Mouse (Mus musculus) layer of hippocampus, adult 2 months (tissue): Measurements from ENCODE around the gene Nucb2. TPM values are rescaled to one million over a fixed set of nuclear protein-coding genes. Genes with fewer than 3 reads are reported as not detected.

Source experiments
- DNase-seq, 2 experiments: peaks; one replicate each; pipeline ENCODE4 v3.0.0; 2022; ENCODE audit warnings: low spot score in 2 of 2
- H3K27ac ChIP-seq: fragments of 200-600 bp; 2 replicates; pipeline ENCODE4 v1.8.1; 2022
- H3K4me3 ChIP-seq: fragments of 200-600 bp; 2 replicates; pipeline ENCODE4 v1.8.1; 2022; ENCODE audit warnings: mild to moderate bottlenecking
- CTCF ChIP-seq: fragments of 200-600 bp; conservative IDR thresholded peaks from 2 replicates; pipeline ENCODE4 v1.8.1; 2022; ENCODE audit warnings: antibody characterized with exemption, mild to moderate bottlenecking, moderate library complexity
- total RNA-seq, 2 experiments: library from RNA; stranded (reverse); gene quantifications; 2 replicates each; pipeline ENCODE4 v1.2.3; 2021

Gene Nucb2
- total RNA-seq, 2 experiments from 2014 or later: 22.1 to 24.5 TPM

- H3K4me3 ChIP-seq: no peak overlapping the region
- H3K27ac ChIP-seq: no peak overlapping the region
- DNase-seq: no peak
- TF ChIP-seq CTCF: no peak
These were observed 10.7 kb upstream of the Nucb2 start for GRCm38 (mm10) chr7:116493267-116494003.

GRCm38 (mm10) chr7:116494618-116495017 is 9.6 kb upstream of the Nucb2 start:
- Histone ChIP-seq H3K27ac (no peak overlapping the region), H3K4me3 (no peak overlapping the region)
- no peak for DNase-seq
- no peak for TF ChIP-seq CTCF

GRCm38 (mm10) chr7:116496760-116497159 is 7.4 kb upstream of the Nucb2 start:
- Histone ChIP-seq H3K4me3 (no peak overlapping the region), H3K27ac (no peak overlapping the region)
- DNase-seq: no peak
- no peak for TF ChIP-seq CTCF

- TF ChIP-seq CTCF: no peak
- H3K4me3 ChIP-seq: peak overlapping the region; percentile 99
- H3K27ac ChIP-seq: peak overlapping the region; percentile 95
- DNase-seq: no peak
These were observed 625 bp downstream of the Nucb2 start for GRCm38 (mm10) chr7:116504818-116505170.

GRCm38 (mm10) chr7:116514030-116514429 is 9.9 kb downstream of the Nucb2 start:
- DNase-seq: no peak
- Histone ChIP-seq H3K4me3 (no peak overlapping the region), H3K27ac (no peak overlapping the region)
- peak; percentile 71 for TF ChIP-seq CTCF

- no peak for TF ChIP-seq CTCF
- no peak overlapping the region for H3K4me3 ChIP-seq
- DNase-seq: no peak
- H3K27ac ChIP-seq: no peak overlapping the region
These were observed 10.4 kb downstream of the Nucb2 start for GRCm38 (mm10) chr7:116514546-116514945.

GRCm38 (mm10) chr7:116515059-116515458 is 10.9 kb downstream of the Nucb2 start:
- Histone ChIP-seq H3K4me3 (no peak overlapping the region), H3K27ac (no peak overlapping the region)
- no peak for TF ChIP-seq CTCF
- no peak for DNase-seq

GRCm38 (mm10) chr7:116515514-116516135 is 11.5 kb downstream of the Nucb2 start:
- DNase-seq: no peak
- H3K27ac ChIP-seq: no peak overlapping the region
- TF ChIP-seq CTCF: no peak
- H3K4me3 ChIP-seq: no peak overlapping the region

- no peak overlapping the region for H3K4me3 ChIP-seq
- no peak for DNase-seq
- no peak for TF ChIP-seq CTCF
- H3K27ac ChIP-seq: peak overlapping the region; percentile 62
These were observed 13.1 kb downstream of the Nucb2 start for GRCm38 (mm10) chr7:116517240-116517639.

- no peak for DNase-seq
- H3K27ac ChIP-seq: 0 out of 2 replicates have a peak overlapping the region, but pooled peaks have one; percentile 36
- TF ChIP-seq CTCF: no peak
- no peak overlapping the region for H3K4me3 ChIP-seq
These were observed 14.0 kb downstream of the Nucb2 start for GRCm38 (mm10) chr7:116518155-116518554.

GRCm38 (mm10) chr7:116519805-116520204 is 15.6 kb downstream of the Nucb2 start:
- TF ChIP-seq CTCF: peak; percentile 65
- Histone ChIP-seq H3K4me3 (no peak overlapping the region), H3K27ac (no peak overlapping the region)
- no peak for DNase-seq

- DNase-seq: no peak
- Histone ChIP-seq H3K27ac (no peak overlapping the region), H3K4me3 (no peak overlapping the region)
- no peak for TF ChIP-seq CTCF
These were observed 20.4 kb downstream of the Nucb2 start for GRCm38 (mm10) chr7:116524577-116524976.

GRCm38 (mm10) chr7:116529793-116530192 is 25.6 kb downstream of the Nucb2 start:
- H3K4me3 ChIP-seq: no peak overlapping the region
- TF ChIP-seq CTCF: no peak
- H3K27ac ChIP-seq: no peak overlapping the region
- DNase-seq: no peak

- Histone ChIP-seq H3K4me3 (no peak overlapping the region), H3K27ac (no peak overlapping the region)
- no peak for DNase-seq
- no peak for TF ChIP-seq CTCF
These were observed 26.3 kb downstream of the Nucb2 start for GRCm38 (mm10) chr7:116530470-116530869.
